Mouse (Mus musculus) neural tube, embryonic 15.5 days (tissue): Measurements from ENCODE around the gene Gm20388. TPM values are rescaled to one million over a fixed set of nuclear protein-coding genes. Genes with fewer than 3 reads are reported as not detected.

Experiments
- ATAC-seq: fragments of 200-750 bp; cut with Nextera tagmentation; 2 replicates; pipeline ENCODE4 v1.8.0; 2017; ENCODE audit warnings: mild to moderate bottlenecking, moderate TSS enrichment, moderate library complexity; ENCODE audit not compliant: low FRiP score
- H3K27ac ChIP-seq: fragments of 300-500 bp; sonication (generic); replicated peaks from 2 replicates; pipeline ENCODE4 v1.5.1; 2015; ENCODE audit warnings: mild to moderate bottlenecking, inconsistent platforms
- H3K27me3 ChIP-seq: fragments of 300-500 bp; sonication (generic); replicated peaks from 2 replicates; pipeline ENCODE4 v1.6.1; 2015; ENCODE audit warnings: inconsistent platforms
- H3K36me3 ChIP-seq: fragments of 300-500 bp; sonication (generic); 2 replicates; pipeline ENCODE4 v1.6.1; 2015; ENCODE audit warnings: inconsistent platforms
- H3K4me1 ChIP-seq: fragments of 300-500 bp; sonication (generic); 2 replicates; pipeline ENCODE4 v1.6.1; 2015; ENCODE audit warnings: inconsistent platforms
- H3K4me2 ChIP-seq: fragments of 300-500 bp; sonication (generic); 2 replicates; pipeline ENCODE4 v1.6.1; 2015; ENCODE audit warnings: inconsistent platforms, mild to moderate bottlenecking, moderate library complexity
- H3K4me3 ChIP-seq: fragments of 300-500 bp; sonication (generic); replicated peaks from 2 replicates; pipeline ENCODE4 v1.5.1; 2015; ENCODE audit warnings: mild to moderate bottlenecking, inconsistent platforms
- H3K9ac ChIP-seq: fragments of 300-500 bp; sonication (generic); replicated peaks from 2 replicates; pipeline ENCODE4 v1.6.1; 2015; ENCODE audit warnings: mild to moderate bottlenecking, inconsistent platforms
- H3K9me3 ChIP-seq: fragments of 300-500 bp; sonication (generic); replicated peaks from 2 replicates; pipeline ENCODE4 v1.6.1; 2016; ENCODE audit warnings: inconsistent platforms
- WGBS: fragments of 180-500 bp; shearing (Covaris S2); methylation state at CpG from one replicate; pipeline ENCODE4 v1.1.7; 2015; ENCODE audit warnings: mixed read lengths; 5-methylcytosine and 5-hydroxymethylcytosine counted together
- polyA plus RNA-seq: library from polyadenylated mRNA; unstranded; fragments of >200 nt; fragmentation: Nextera tagmentation; extraction: Ambion mirVana; gene quantifications from 2 replicates; pipeline ENCODE4 v1.2.1, GENCODE M21; 2015

Gene Gm20388
- polyA plus RNA-seq, 1 experiment from 2014 or later = not detected

GRCm38 (mm10) chr8:123816939-123817338 lies 3906.3 kb downstream of the Gm20388 start:
- Histone ChIP-seq H3K27me3 (no peaks in the 10 kb centered on the region), H3K9ac (no peak overlapping the region), H3K27ac (no peak overlapping the region), H3K4me1 (0 out of 2 replicates have a peak, but pooled peaks cover 5% of the 10 kb centered on the region), H3K4me2 (no peak overlapping the region), H3K4me3 (no peak overlapping the region), H3K9me3 (no peaks in the 10 kb centered on the region), H3K36me3 (peaks cover 7% of the 10 kb centered on the region; the same call in 1 of the 2 replicates)
- WGBS = 87% methylated on average over 8 of the region's 8 CpGs
- ATAC-seq = no peak

DNA sequence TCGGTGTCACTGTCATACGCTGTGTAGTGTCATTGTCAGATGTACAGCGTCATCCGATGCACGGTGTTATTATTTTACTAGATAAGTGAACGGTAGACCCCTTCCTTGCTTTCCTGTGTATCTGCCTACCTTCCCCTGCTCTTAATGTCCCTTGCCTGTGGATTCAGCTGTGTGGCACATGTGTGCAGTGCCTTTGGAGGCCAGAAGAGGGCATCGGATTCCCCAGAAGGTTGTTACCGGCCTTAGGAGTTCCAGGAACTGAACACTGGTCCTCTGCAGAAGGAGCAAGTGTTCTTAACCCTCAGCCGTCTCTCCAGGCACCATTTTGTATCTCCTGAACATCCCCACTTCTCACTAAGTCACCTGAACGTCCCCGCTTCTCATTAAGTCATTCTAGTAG lies 3907.1 kb downstream of the Gm20388 start:
- peaks cover 7% of the 10 kb centered on the region; the same call in 1 of the 2 replicates for H3K36me3 ChIP-seq
- 0 out of 2 replicates have a peak, but pooled peaks cover 5% of the 10 kb centered on the region for H3K4me1 ChIP-seq
- H3K4me2 ChIP-seq = no peak overlapping the region
- no peak overlapping the region for H3K4me3 ChIP-seq
- H3K9me3 ChIP-seq = no peaks in the 10 kb centered on the region
- 89% methylated on average over 11 of the region's 11 CpGs for WGBS
- H3K27ac ChIP-seq = no peak overlapping the region
- ATAC-seq = no peak
- no peaks in the 10 kb centered on the region for H3K27me3 ChIP-seq
- H3K9ac ChIP-seq = no peak overlapping the region

- no peak overlapping the region for H3K9ac ChIP-seq
- H3K4me2 ChIP-seq = no peak overlapping the region
- no peak for ATAC-seq
- 91% methylated on average over 19 of the region's 19 CpGs for WGBS
- H3K9me3 ChIP-seq = no peaks in the 10 kb centered on the region
- H3K27ac ChIP-seq = no peak overlapping the region
- H3K36me3 ChIP-seq = peaks cover 21% of the 10 kb centered on the region
- no peak overlapping the region for H3K4me3 ChIP-seq
- no peaks in the 10 kb centered on the region for H3K27me3 ChIP-seq
- H3K4me1 ChIP-seq = 0 out of 2 replicates have a peak, but pooled peaks cover 3% of the 10 kb centered on the region
Observed at GRCm38 (mm10) chr8:123819683-123820610, 3909.3 kb downstream of the Gm20388 start.

DNA sequence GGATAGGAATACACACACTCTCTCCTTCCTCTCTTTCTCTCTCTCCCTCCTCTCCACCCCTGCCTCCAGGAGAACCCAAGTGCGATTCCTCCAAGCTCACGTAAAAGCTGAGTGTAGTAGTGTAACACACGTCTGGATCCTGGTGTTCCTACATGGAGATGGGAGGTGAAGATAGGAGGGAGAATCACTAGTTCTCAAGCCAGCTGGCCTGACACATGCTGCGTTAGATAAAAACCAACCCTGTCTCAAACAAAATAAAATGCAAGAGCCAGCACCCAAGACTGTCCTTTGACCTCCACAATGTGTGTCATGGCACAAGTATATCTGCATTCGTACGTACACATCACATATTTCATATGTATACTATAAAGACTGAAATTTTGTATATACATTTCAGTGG lies 3910.1 kb downstream of the Gm20388 start:
- H3K9ac ChIP-seq = no peak overlapping the region
- no peaks in the 10 kb centered on the region for H3K9me3 ChIP-seq
- H3K27me3 ChIP-seq = no peaks in the 10 kb centered on the region
- peaks cover 22% of the 10 kb centered on the region for H3K36me3 ChIP-seq
- 0 out of 2 replicates have a peak, but pooled peaks cover under 1% of the 10 kb centered on the region for H3K4me1 ChIP-seq
- H3K4me3 ChIP-seq = no peak overlapping the region
- no peak for ATAC-seq
- no peak overlapping the region for H3K27ac ChIP-seq
- no peak overlapping the region for H3K4me2 ChIP-seq
- 95% methylated on average over 6 of the region's 6 CpGs for WGBS

DNA sequence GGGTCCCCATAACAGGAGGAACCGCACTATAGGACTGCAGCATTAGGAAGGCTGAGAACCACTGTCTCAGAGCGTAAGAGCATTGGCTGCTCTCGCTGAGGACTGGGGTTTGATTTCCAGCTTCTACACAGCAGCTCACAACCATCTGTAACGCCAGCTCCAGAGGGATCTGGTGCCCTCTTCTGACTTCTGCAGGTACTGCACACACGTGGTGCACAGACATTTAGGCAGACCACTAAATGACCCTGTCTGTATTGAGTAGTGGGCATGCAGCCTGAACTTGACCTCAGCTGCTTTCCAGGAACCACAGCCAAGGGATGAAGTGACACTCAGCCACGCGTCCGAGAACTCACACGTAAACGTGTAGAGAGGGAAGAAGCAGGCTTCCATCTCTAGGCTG lies 3912.5 kb downstream of the Gm20388 start:
- Histone ChIP-seq H3K27me3 (no peaks in the 10 kb centered on the region), H3K4me2 (no peak overlapping the region), H3K9ac (no peak overlapping the region), H3K9me3 (no peaks in the 10 kb centered on the region), H3K27ac (no peak overlapping the region), H3K36me3 (peaks cover 36% of the 10 kb centered on the region), H3K4me1 (no peaks in the 10 kb centered on the region), H3K4me3 (no peak overlapping the region)
- WGBS = 96% methylated on average over 10 of the region's 10 CpGs
- no peak for ATAC-seq

DNA sequence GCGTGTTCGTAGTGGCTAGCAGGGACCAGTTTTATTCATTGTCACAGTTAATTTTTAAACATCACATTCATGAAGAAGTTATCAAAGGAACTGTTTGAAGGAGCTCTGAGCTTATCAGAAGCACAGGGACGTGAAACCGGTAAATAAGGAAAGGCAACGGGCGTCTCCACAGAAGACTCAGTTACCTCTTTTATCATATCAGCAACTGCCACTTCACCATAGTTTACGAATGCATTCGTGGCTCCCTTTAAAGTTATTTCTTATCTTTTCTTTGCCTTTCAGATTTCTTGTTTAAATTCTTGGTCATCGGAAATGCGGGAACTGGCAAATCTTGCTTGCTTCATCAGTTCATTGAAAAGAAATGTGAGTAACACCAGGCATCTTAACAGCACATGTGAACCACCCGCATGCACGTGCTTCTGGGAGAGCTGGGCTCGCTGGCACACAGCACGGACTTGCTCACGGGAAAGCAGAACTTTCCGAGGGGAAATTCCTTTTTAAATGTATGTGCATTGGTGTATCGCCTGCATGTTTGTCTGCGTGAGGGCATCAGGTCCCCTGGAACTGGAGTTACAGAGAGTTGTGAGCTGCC lies 3913.0 kb downstream of the Gm20388 start:
- Histone ChIP-seq H3K9me3 (no peaks in the 10 kb centered on the region), H3K4me1 (no peaks in the 10 kb centered on the region), H3K4me3 (no peak overlapping the region), H3K36me3 (peaks cover 41% of the 10 kb centered on the region), H3K9ac (no peak overlapping the region), H3K27ac (no peak overlapping the region), H3K4me2 (no peak overlapping the region), H3K27me3 (no peaks in the 10 kb centered on the region)
- 95% methylated on average over 18 of the region's 18 CpGs for WGBS
- ATAC-seq = no peak

DNA sequence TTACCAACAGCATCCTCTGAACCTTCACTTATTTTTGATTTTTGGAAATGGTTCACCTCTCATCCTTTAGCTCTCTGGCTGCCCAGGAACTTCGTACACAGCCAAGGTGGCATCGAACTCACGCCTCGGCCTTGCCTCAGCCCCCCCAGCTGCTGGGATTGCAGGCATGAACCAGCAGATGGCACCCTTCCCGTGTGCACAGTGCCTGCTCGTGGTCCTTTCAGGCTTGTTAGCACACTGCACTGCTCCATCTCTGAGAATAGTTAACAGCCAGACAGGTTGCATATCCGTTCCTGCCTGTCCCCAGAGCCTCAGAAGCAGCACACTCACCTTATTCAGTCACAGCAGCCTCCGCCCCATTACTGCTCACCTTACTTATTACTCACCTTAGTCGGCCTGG lies 3915.4 kb downstream of the Gm20388 start:
- Histone ChIP-seq H3K36me3 (peaks cover 65% of the 10 kb centered on the region), H3K4me2 (no peak overlapping the region), H3K4me1 (no peaks in the 10 kb centered on the region), H3K27ac (no peak overlapping the region), H3K4me3 (no peak overlapping the region), H3K27me3 (no peaks in the 10 kb centered on the region), H3K9me3 (no peaks in the 10 kb centered on the region), H3K9ac (no peak overlapping the region)
- no peak for ATAC-seq
- 65% methylated on average over 9 of the region's 9 CpGs for WGBS

DNA sequence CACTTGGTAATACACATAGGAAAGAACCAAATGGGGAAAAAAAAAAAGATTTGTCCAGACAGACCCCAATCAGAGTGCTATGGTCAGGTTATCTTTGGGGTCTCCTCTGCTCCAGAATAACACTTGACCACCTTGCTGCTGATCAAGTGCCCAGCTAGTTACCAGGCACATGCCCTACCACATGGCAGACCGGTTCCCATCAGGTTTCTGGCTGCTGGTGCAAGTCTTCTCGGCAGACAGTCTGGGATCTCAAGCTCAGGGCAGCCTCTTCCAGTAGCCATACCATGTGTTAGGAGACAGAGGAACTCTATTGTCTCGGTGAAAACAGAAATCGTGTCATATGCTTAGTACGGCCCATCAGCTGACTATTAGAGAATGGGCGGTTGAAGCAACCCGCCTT lies 3916.1 kb downstream of the Gm20388 start:
- H3K9ac ChIP-seq = no peak overlapping the region
- 91% methylated on average over 7 of the region's 7 CpGs for WGBS
- H3K27ac ChIP-seq = no peak overlapping the region
- no peak overlapping the region for H3K4me3 ChIP-seq
- no peak for ATAC-seq
- no peaks in the 10 kb centered on the region for H3K4me1 ChIP-seq
- H3K36me3 ChIP-seq = peaks cover 69% of the 10 kb centered on the region
- H3K27me3 ChIP-seq = no peaks in the 10 kb centered on the region
- H3K4me2 ChIP-seq = no peak overlapping the region
- no peaks in the 10 kb centered on the region for H3K9me3 ChIP-seq

GRCm38 (mm10) chr8:123827523-123827922 lies 3916.9 kb downstream of the Gm20388 start:
- Histone ChIP-seq H3K4me2 (no peak overlapping the region), H3K36me3 (peaks cover 73% of the 10 kb centered on the region), H3K4me3 (no peak overlapping the region), H3K9me3 (no peaks in the 10 kb centered on the region), H3K9ac (no peak overlapping the region), H3K27ac (no peak overlapping the region), H3K27me3 (no peaks in the 10 kb centered on the region), H3K4me1 (no peaks in the 10 kb centered on the region)
- 94% methylated on average over 13 of the region's 13 CpGs for WGBS
- ATAC-seq = no peak

DNA sequence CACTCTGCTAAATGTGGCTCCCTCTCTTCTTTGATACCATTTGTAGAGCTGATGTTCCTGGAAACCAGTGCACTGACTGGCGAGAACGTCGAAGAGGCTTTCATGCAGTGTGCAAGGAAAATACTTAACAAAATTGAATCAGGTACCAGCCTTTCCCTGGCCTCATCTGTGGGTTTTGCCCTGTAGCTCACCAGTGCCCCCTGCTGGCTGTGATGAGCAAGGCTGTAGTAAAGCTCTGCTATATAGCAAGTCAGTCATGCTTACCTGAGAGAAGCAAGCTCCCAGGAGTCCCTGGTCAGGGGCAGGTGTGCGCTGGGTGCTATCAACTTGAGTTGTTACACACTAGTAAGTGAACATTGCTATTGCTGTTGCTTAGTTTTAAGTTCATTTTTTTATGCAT lies 3922.1 kb downstream of the Gm20388 start:
- Histone ChIP-seq H3K27me3 (no peaks in the 10 kb centered on the region), H3K9ac (no peak overlapping the region), H3K4me3 (no peak overlapping the region), H3K27ac (no peak overlapping the region), H3K4me2 (no peak overlapping the region), H3K9me3 (no peaks in the 10 kb centered on the region), H3K4me1 (no peaks in the 10 kb centered on the region), H3K36me3 (peaks cover 86% of the 10 kb centered on the region)
- WGBS = 97% methylated on average over 4 of the region's 4 CpGs
- ATAC-seq = no peak

- peaks cover 63% of the 10 kb centered on the region for H3K36me3 ChIP-seq
- no peak for ATAC-seq
- H3K4me1 ChIP-seq = no peaks in the 10 kb centered on the region
- no peak overlapping the region for H3K9ac ChIP-seq
- H3K27me3 ChIP-seq = no peaks in the 10 kb centered on the region
- H3K27ac ChIP-seq = no peak overlapping the region
- H3K4me3 ChIP-seq = no peak overlapping the region
- no peak overlapping the region for H3K4me2 ChIP-seq
- 60% methylated on average over 9 of the region's 9 CpGs for WGBS
- H3K9me3 ChIP-seq = no peaks in the 10 kb centered on the region
Observed at GRCm38 (mm10) chr8:123835451-123835850, 3924.8 kb downstream of the Gm20388 start.

DNA sequence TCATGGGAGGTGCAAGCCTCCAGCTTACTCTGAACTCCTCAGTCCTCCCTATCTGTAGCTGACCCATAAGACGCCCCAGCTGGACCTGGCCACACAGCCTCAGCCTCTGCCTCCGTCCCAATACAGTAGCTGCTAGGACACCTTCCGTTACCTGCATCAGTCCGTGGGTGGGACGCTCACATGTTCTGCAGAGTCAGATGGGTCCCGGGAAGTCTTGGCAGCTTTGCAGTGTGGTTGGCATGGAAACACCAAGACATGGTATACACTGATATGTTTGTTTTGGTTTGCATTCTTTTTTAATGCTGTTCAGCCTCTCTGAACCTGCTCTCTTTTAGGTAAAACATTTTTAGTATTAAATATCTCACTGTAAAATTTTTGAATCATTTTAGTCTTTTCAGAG lies 3925.7 kb downstream of the Gm20388 start:
- H3K36me3 ChIP-seq = peaks cover 60% of the 10 kb centered on the region
- H3K4me1 ChIP-seq = no peaks in the 10 kb centered on the region
- 89% methylated on average over 6 of the region's 6 CpGs for WGBS
- no peak overlapping the region for H3K27ac ChIP-seq
- no peaks in the 10 kb centered on the region for H3K9me3 ChIP-seq
- H3K4me2 ChIP-seq = no peak overlapping the region
- no peak overlapping the region for H3K9ac ChIP-seq
- H3K4me3 ChIP-seq = no peak overlapping the region
- ATAC-seq = no peak
- H3K27me3 ChIP-seq = no peaks in the 10 kb centered on the region
